Mouse (Mus musculus): ENCODE measurements around the gene Igfbp6. TPM values are rescaled to one million over a fixed set of nuclear protein-coding genes. Genes with fewer than 3 reads are reported as not detected.
"Not testable (repeated sequence)": the region's sequence is repeated elsewhere in the genome, so short reads cannot be mapped to it uniquely, and the experiment has no call there.

Gene Igfbp6
- total RNA-seq, 2 experiments from 2014 or later = 42.6 TPM

GRCm38 (mm10) chr15:102134709-102135108 lies 9.5 kb upstream of the Igfbp6 start:
- intact Hi-C loops (cut with DNase I) = no loop called here
- no peak for DNase-seq

GRCm38 (mm10) chr15:102135522-102136128 lies 8.5 kb upstream of the Igfbp6 start:
- intact Hi-C loops (cut with DNase I) = no loop called here
- DNase-seq = no peak

GRCm38 (mm10) chr15:102136129-102136758 lies 7.9 kb upstream of the Igfbp6 start, which contains the start of gene Spryd3:
Gene Spryd3 (minus strand): TSS chr15:102136234.
- intact Hi-C loops (cut with DNase I) = no loop called here
- peak; percentile 94 to 99 for DNase-seq

- no peak for DNase-seq
- intact Hi-C loops (cut with DNase I) = no loop called here
Measured at GRCm38 (mm10) chr15:102141120-102141519, 3.0 kb upstream of the Igfbp6 start.

GRCm38 (mm10) chr15:102142914-102143912 lies 949 bp upstream of the Igfbp6 start:
- intact Hi-C loops (cut with DNase I) = no loop called here

GRCm38 (mm10) chr15:102144726-102145125 lies 564 bp downstream of the Igfbp6 start:
- no peak for DNase-seq
- intact Hi-C loops (cut with DNase I) = loop anchor here (1.0 kb wide), 1 partner anchor 25 kb away; no protein-coding TSS in a partner anchor

More at GRCm38 (mm10) chr15:102142914-102143912, 949 bp upstream of the Igfbp6 start:
- DNase-seq = peak; percentile 45 to 66

GRCm38 (mm10) chr15:102145330-102145729 lies 1.2 kb downstream of the Igfbp6 start:
- intact Hi-C loops (cut with DNase I) = loop anchor here (1.0 kb wide), 1 partner anchor 26 kb away; no protein-coding TSS in a partner anchor
- peak in 1 of 2 experiments; percentile 64 for DNase-seq

- intact Hi-C loops (cut with DNase I) = no loop called here
- DNase-seq = no peak
Measured at GRCm38 (mm10) chr15:102146089-102146488, 1.9 kb downstream of the Igfbp6 start.

GRCm38 (mm10) chr15:102146882-102147281 lies 2.7 kb downstream of the Igfbp6 start:
- intact Hi-C loops (cut with DNase I) = no loop called here
- no peak for DNase-seq

GRCm38 (mm10) chr15:102147674-102148402 lies 3.7 kb downstream of the Igfbp6 start:
- DNase-seq = no peak
- intact Hi-C loops (cut with DNase I) = no loop called here

- intact Hi-C loops (cut with DNase I) = no loop called here
- DNase-seq = no peak
Measured at GRCm38 (mm10) chr15:102149561-102149960, 5.4 kb downstream of the Igfbp6 start.

GRCm38 (mm10) chr15:102150301-102151135 lies 6.4 kb downstream of the Igfbp6 start, which contains the start of gene Soat2:
Gene Soat2 (plus strand): TSS chr15:102150526.
- intact Hi-C loops (cut with DNase I) = no loop called here
- no peak for DNase-seq

GRCm38 (mm10) chr15:102152646-102153045 lies 8.5 kb downstream of the Igfbp6 start:
- intact Hi-C loops (cut with DNase I) = no loop called here
- no peak for DNase-seq

GRCm38 (mm10) chr15:102155006-102155405 lies 10.8 kb downstream of the Igfbp6 start:
- DNase-seq; intact Hi-C loops (cut with DNase I): not testable (repeated sequence)

- no peak for DNase-seq
- intact Hi-C loops (cut with DNase I) = no loop called here
Measured at GRCm38 (mm10) chr15:102156836-102157235, 12.7 kb downstream of the Igfbp6 start.

GRCm38 (mm10) chr15:102160415-102161060 lies 16.4 kb downstream of the Igfbp6 start:
- intact Hi-C loops (cut with DNase I) = no loop called here
- DNase-seq = no peak

- DNase-seq = no peak
- intact Hi-C loops (cut with DNase I) = no loop called here
Measured at GRCm38 (mm10) chr15:102163900-102164693, 19.9 kb downstream of the Igfbp6 start.

Data from gastrocnemius, postnatal 36 days (tissue).